Mouse (Mus musculus): ENCODE results near the gene Lrrc61.

Gene Lrrc61

DNA sequence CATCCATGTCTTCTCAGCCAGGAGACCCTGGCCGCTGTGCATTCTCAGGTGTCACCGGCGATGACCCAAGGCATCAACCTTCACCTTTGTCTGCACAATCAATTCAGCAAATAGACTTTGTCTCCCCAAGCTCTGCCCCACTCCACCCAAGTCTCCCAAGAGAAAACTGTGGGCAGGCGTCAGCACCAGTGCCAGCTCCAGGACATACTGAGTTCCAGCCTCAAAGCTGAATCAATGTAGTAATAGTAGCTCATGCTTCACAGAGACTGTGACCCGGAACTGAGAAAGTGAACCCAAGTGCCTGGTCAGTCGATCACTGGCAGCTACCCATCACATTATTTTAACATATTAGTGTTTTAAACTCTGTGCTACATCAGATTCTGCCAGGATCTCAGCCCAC lies 6.3 kb upstream of the Lrrc61 start:
- no peak for DNase-seq

DNA sequence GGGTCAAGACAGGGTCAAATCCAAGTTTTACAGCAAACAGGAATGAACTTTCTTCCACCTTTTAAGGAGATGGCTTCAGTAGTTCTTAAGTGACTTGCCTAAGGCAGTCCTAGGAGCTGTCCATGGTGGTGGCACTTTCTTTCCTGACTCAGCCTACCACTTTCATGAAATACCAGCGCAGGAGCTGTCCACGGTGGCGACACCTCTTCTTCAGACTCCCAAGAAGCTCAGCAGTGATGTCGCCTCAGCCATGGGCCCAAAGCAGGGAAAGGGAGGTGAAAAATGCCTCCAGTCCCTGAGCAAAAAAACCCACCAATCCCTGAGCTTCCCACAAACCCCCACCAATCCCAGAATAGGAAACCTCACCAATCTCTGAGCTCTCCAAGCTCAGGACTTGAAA lies 1.7 kb upstream of the Lrrc61 start:
- no peak for DNase-seq

DNA sequence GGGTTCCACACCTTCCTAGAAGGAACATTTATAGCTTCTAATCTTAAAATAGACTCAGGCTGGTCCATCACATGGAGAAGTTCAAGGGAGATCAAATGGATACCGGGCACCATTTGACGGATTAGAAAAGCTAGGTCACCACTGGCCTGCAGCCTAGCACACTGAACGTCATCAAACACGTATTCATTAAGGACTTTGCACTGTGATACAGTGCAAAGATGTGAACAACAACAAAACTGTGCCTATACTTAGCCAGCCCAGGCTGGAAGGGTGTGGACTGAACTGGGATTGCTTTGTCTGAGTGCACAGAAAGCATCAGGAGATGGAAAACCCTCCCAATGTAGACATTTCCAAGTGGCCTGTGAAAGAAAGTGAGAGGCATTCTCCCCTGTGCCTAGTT lies 777 bp upstream of the Lrrc61 start:
- DNase-seq, result no peak

DNA sequence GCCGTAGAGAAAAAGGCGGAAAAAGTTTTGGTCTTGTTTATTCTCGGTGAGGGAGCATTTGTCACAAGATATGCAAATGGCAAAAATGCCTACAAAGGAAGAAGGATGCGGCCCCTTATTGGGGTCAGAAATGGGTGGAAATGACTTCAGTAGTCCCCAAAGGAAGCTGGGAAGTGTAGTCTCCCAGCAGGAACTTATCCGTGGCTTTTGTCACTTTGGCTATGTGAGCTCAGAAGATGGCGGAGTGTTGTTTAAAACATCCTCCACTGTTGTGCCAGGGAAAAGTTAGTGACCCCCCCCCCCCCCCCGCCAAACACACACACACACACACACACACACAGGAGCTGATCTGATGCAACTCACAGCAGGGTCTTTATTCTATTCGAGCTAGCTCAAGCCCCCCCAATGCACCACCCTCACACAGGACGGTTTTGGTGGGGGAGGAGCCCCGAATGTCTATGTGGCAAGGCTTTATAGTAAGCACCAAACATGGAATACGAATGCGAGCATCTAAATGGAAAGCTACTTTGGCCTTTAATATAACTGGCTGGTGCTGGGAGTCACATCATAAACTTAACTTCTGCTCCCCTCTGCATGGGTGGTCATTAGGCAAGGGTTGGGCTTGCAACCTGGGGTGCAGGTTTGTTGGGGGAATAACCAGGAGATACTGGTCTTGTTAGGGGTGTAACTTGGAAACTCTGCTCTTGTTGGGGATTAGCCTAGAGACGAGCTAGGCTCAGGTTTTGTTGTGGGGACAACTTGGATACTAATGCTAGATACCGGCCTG lies 701 bp downstream of the Lrrc61 start:
- peak; percentile 75 to 78 for DNase-seq

DNA sequence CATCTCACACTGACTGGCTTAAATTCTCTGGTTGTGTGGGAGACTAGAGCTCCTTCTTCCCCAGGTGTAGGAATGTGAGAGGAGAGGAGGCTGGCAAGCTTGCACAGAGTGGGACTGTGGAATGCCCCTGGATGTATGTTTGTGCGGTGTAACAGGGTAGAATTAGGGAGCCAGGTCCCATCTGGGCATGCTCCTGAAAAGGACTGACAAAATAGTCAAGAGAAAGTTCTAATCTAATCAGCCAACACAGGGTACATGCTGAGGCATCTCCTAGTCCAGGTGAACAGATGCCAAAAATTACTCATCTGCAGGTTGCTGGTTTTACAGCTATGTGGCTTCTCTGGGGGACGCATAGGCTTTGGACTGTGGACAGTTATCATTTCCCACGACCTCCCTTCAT lies 1.4 kb downstream of the Lrrc61 start:
- DNase-seq, result no peak

DNA sequence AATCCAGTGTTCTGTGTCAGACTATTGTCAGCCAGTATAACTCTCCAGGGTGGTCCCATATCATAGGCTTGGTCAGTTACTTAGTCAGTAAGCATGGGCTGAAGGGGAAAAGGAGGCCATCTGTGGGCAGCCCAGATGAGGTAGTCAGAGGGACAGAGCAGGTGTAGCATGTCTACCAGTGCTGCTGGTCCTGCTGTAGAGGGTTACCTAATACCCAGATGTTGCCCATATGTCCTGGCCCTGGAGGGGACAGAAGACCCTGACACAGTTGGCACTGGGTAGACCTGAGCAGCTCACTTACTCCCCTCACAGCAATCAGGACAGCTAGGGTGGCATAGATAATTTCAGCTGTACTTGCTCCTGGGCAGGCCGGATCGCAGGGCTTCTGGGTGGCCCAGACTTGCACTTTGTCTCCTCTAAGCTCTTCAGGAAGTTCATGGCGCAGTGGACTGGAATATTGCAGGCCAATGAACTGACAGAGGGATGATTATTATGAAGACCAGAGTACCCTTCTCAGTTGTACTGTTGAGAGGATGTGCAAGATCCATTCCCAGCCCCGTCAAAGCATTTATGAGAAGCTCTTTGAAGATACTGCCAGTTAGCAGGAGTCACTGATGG lies 11.2 kb downstream of the Lrrc61 start:
- no peak for DNase-seq

DNA sequence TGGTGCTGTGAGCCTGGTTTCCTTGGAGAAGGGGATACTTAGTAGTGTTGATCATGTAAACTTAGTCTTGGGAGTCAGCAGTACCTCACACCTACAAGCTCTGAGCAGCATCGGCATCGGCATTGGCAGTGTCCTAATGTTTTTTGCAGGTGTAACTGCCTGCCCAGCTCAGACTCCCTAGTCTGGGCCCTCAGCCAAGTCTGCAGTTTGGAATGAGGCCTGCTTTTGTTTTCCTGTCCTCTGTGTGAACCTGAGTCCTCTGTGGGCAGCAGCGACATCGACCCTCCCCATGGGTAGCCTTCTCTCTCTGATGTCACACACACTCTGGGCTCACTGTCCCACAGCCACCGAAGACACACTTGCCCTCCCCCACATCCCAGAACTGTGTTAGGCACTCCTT lies 11.7 kb downstream of the Lrrc61 start:
- peak; percentile 71 to 75 for DNase-seq

DNA sequence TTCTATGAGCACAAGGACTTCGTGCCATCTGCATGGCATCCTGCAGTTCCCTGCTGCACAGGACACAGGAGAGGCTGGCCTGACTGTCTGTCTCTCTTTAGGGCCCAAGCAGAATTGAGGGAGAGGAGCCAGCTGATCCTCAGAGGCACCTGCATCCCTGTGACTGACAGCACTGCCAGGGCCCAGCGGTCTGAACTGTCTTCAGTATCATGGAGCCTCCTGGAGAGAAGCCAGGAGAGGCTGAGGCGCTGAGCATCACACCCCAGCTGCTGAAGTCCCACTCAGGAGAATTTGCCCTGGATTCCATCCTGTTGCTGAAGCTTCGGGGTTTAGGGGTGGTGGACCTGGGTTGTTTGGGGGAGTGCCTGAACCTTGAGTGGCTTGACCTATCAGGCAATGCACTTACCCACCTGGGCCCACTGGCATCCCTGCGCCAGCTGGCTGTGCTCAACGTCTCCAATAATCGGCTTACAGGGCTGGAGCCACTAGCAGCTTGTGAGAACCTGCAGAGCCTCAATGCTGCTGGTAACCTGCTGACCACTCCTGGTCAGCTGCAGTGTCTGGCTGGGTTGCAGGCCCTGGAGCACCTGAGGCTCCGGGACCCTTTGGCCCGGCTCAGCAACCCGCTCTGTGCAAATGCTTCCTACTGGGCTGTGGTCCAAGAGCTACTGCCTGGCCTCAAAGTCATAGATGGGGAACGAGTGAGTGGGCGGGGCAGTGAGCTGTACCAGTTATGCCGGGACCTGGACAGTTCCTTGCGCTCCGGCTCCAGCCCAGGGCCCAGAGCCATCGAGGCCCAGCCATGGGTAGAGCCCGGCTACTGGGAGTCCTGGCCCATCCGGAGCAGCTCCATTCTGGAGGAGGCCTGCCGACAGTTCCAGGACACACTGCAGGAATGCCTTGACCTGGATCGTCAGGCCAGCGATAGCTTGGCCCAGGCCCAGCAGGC lies 13.7 kb downstream of the Lrrc61 start:
- peak; percentile 69 to 73 for DNase-seq

DNA sequence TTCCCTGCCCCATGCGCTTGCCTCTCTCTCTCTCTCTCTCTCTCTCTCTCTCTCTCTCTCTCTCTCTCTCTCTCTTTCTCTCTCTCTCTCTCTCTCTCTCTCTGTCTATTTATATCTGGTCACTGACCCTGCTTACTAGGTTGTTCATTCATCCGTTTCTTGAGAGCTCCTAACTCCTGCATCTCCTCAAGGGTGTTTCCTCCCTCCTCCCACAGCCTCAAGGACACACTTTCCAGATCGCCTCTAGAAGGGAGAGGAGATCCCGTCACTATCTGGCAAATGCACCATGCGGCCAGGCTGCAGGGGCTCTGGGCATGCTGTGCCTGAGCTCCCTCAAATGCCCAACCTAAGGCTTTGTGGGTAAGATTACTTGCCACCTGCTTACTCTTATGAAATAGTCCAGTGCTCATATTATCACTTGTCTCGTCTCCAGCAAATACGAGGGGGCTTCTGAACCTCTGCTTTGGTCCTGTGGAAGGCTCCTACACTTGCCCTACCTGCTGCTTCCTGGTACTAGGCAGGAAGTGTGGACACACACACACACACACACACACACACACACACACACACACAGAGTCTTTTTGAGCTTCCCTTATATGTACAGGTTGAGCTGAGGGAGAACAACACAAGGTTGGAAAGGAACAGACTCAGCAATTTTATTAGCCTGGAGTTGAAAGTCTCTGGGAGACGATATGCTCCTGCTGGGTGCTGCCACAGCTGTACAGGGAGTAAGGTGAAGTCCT lies 14.6 kb downstream of the Lrrc61 start:
- peak in 1 of 2 experiments; percentile 22 for DNase-seq

DNA sequence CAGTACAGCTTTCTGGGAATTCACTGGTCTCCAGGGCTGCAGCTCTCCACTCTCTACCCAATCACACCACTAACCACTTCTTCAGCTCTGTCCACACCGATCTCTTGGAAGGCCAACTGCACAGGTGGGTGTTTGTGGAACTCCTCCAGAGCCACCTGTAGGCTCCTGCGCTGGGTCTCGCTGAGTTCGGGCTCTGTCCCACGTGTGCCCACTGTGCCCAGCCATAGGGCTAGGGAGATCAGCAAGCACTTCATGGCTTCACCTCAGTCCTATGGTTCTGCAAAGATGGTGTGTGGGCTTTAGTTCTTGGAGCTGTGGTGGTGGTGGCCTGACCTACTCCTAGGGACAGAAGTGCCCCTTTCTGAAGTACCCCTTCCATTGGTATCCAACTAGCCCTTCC lies 17.4 kb downstream of the Lrrc61 start:
- DNase-seq, result no peak

DNA sequence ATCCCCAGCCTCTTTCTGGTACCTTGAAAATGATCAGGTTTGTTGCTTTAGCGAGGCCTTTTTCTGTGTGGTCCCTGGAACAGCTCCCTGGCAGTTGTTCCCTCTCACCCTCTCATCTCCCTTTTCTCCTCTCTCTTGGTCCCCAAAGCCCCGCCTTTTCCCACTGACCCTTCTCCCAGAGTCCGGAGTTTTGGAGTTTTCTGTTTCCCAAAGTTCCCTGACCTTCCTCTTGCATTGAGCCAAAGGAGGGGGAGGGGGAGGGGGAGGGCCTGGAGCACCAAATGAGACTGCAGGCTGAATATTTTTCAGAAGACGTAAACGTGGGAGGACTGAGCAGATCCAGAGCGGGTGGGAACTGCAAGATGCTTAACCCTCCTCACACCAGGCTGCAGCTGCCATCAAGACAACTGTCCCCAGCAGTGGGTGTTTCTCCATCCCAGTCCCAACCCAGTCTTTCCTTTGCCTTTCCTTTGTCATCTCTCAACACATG lies 18.0 kb downstream of the Lrrc61 start, which contains the start of gene Rarres2:
Gene Rarres2 (minus strand): TSS at position 218 of the 490 bp plus-strand sequence.
- no peak for DNase-seq

DNA sequence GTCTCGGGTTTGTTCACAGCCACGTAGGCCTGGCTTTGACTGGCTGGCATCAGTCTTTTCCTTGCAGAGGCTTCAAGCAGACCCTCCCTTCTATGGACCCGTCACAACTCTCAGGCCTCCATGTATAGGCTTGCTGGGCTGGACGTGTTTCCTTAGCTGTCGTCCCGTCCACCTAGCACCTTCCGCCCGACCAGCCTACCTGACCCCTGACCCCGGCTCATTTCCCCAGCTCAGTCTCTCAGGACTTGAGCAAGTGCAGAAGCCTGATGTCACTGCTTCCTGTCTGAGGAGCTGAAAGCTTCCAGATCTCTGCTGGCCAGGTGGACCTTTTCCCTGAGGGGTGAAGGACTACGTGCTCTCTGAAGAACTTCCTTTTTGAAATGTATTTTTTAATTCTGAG lies 18.7 kb downstream of the Lrrc61 start:
- DNase-seq, result no peak

DNA sequence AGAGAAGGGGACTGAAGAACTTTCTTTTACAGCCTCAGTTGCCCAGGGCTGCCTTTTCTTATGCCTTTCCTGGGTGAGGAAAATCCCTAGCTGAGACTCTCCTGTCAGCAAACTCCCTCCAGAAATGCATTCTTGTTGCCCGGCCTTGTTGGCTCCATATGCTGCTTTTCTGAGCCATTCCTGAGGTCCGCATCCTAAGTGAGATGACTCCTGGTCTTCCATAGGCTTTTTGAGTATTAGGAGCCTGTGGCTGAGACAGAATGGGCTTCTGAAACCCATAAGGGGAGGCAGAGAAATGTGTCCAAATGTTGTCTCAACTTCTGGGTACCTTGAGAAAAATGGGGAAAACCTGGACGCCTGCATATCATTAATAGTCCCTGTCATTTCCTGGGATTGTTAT lies 19.4 kb downstream of the Lrrc61 start:
- no peak for DNase-seq

DNA sequence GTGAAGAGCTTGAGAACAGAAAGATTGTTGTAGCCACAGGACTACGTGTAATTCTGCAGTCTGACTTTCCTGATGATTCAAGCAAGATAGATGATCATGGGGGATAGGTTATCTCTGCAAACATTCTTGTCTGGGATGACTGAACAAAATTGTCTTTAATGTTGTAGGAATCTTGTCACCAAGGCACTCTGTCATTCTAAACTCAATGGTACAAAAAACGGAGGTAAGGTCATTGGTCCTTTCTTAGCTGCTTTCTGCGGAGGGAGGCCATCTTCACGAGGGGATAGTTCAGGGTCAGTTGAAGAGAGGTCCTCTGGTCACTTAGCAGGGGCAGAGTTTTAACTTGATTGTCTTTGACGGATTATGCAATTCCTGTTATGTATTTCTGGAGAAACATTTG lies 24.1 kb downstream of the Lrrc61 start:
- DNase-seq, result no peak

DNA sequence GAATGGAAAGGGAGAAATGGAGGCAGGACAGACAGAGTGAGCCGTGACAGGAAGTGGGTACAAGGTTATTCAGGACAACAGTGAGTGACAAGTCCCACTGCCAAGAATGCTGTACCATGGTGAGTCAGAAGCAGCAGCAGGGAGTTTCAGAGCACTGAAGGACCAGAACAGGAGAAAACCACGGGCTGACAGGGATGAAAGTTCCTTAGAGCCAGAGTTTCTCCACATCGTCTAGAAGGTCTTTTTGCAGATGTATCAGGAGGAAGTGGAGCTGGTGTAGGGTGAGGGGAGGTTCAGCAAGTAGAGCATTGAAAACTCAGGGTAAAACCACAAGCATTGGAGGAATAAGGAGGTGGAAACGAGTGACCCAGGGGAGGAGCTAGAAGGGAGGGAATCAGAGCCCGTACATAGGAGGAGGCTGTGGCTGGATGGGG lies 24.6 kb downstream of the Lrrc61 start:
- DNase-seq, result no peak

DNA sequence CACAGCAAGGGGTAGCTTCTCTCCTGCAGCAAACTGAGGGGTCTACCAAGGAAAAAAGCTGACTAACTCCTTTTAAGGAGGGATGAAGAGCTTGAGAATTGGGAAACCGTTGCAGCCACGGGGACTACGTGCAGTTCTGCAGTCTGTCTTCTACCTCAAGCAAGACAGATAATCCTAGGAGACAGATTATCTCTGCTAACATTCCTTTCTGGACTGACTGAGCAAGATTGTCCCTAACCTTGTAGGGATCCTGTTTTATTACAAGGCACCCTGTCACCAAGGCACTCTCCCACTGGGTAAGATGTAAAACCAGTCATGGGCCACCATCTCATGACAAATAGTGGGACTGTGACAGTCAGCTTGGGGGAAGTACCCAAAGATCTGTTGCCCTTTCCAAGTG lies 26.7 kb downstream of the Lrrc61 start:
- DNase-seq, result no peak

DNA sequence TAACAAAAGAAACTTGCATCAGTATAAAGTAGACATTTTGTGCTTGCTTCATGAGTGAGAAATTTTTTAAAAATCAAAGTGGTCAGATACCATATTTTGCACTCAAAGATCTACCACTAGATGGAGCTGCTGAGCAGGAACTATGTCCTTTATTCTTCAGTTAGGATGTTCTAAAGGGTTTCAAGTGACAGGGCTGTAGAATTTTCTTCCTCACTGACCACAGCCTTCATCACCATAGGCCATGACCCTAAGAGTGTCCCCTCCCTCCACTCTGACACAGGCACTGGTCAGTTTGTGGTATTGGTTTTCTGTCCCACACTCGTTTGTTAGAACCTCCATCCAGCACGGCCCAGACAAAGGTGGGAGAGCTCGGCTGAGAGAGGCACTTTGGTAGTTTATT lies 27.4 kb downstream of the Lrrc61 start:
- peak; percentile 67 to 86 for DNase-seq

DNA sequence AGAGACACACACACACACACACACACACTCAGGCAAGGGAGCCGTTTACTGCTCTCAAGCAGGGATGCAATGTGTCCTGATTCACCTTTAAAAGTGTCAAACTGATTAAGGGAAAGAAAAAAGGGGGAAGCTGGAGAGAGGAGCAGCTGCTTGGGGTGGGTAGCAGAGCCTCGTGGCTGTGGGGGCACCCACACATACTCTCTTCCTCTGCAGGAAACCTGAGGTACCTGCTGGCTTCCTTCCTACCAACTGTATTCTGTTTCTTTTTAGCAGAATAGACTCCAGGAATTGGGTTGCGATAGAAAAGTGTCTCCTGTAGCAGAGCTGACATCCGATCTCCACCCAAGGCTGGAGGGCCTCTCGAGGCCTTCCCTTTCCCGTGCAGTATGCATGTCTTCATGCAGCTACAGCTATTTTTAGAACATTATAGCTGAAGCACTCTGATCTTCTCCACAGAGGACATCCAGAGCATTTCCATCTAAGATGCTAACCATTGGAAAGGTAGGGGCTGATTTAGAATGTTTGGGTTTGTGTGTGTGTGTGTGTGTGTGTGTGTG lies 34.7 kb downstream of the Lrrc61 start, which contains the start of gene Gm45021:
Gene Gm45021 (plus strand): TSS at position 417 of the 557 bp plus-strand sequence.
- DNase-seq, result no peak

DNA sequence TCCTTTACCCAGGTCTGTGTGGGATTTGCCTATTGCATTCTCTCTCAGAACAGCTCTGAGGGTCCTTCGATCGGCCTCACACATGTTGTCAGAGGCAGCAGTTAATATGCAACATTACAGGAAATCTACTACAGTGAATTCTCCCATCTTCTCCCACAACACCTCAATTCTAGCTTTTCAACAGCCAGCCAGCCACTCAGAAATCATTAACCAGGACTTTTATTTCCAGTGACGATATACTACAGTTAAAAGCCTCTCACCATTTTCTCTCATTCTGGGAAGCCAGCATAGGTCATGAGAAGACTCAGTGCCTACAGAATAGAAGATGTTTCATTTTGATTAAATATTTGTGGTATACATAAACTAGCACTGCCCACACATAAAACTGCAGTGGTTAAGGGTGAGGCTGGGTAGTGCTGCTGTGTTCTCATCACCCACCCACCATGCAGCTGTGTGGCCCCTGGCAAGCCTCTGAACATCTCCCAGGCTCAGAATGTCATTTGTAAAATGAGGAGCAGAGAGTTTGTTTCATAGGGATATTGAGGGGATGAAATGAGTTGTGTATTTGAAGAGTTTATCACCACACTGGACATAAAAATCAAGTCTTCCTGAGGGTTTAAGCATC lies 36.7 kb downstream of the Lrrc61 start:
- DNase-seq, result no peak

DNA sequence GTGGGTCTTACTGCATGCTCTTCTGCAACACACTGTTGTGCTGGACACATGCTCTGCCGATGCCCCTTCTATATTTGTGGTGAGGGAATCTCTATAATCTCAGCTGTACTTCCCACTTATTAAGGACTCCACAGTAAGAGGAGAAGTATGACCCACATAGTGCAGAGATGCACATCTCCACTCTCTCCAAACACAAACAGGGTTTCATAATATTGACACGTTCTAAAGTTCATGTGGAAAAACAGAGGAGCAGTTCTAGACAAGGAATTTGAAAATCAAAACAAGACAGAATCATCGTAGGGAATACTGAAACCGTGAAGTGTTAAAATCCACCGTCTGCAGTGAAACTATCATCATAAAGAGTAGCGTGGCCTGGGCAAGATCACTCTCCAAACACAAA lies 37.3 kb downstream of the Lrrc61 start:
- no peak for DNase-seq
